Mouse (Mus musculus): ENCODE measurements at regions not wholly inside any gene's neighbourhood (a gene's known extent, or its start where the extent isn't known, plus 50 kb on each side); places are given as distances from the start of the nearest gene placed in this dataset.

DNA sequence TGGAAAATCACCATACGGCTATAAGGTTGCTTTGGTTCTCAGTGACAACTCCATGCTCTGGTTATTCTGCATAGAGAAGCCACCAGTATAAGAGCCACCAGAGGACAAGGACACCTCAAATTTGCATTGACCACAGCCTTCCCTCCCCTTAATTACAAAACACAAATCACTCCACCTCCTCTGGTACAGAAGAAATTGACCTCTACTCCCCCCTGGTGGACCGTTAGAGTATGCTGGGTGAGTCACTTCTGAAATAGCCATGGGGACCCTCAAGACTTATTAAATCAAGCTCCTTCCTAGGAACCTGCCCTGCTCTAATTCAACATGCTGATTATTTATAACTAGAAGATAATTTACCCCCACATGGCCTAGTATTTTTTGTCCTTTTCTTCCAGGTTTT is 139.6 kb upstream of the Smarca2 start:
- intact Hi-C loops (cut with DNase I) = loop anchor here (5.0 to 10.0 kb wide), 2 partner anchors 137 to 270 kb away; no protein-coding TSS in a partner anchor

DNA sequence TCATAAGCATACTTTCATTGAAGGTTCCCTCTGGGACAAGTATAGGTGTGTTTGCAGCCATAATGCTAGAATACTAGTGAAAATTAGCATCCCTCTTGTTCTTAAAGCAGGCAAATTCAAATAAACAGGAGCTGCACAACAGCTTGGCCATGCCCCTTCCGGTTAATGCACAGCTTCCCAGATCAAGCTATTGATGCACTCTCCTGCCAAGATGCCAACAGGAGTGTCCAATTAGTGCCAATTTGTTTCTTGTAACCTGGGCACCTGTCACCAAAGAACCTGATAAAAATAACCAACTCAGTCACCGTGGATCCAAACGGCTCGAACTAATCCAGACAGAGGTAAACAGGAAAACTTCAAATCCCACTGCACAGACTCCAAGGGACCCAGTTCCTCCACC is 138.6 kb upstream of the Smarca2 start:
- no peak overlapping the region for H3K27ac ChIP-seq
- no peak for DNase-seq (ENCODE audit: extremely low spot score in 1 of 2, low spot score in 2 of 2)
- TF ChIP-seq CTCF (IDR thresholded peaks at IDR 0.05) = no peak
- H3K4me3 ChIP-seq = no peak overlapping the region
- intact Hi-C loops (cut with DNase I) = loop anchor here (5.0 to 10.0 kb wide), 2 partner anchors 136 to 271 kb away; no protein-coding TSS in a partner anchor

More for the DNA sequence above, 139.6 kb upstream of the Smarca2 start:
- no peak overlapping the region for H3K4me3 ChIP-seq
- peak; percentile 60 for TF ChIP-seq CTCF (IDR thresholded peaks at IDR 0.05)
- DNase-seq (ENCODE audit: extremely low spot score in 1 of 2, low spot score in 2 of 2) = no peak
- no peak overlapping the region for H3K27ac ChIP-seq

DNA sequence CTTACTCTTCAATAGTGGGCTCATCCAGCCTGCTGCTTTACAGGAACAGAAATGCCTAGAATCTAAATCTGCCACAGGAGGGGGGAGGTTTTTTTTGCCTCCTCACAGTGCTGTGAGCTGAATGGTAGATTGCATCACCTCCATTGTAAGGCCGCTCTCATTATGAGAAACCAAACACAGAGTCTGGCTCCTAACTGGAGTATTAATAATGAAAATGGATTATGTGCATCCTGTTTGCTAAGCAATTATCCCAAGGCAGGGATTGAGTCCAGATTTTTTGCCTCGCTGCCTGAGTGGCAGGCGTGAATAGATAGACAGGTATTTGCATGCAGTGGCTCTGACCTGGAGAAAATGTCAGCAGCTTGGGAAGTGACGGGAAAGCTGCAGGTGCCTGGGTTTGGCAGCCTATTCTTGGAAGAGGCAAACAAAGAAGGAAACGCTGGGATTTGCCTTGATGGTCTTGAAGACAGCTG is 137.6 kb upstream of the Smarca2 start:
- DNase-seq (ENCODE audit: extremely low spot score in 1 of 2, low spot score in 2 of 2) = no peak
- Histone ChIP-seq H3K27ac (no peak overlapping the region), H3K4me3 (no peak overlapping the region)
- intact Hi-C loops (cut with DNase I) = loop anchor here (5.0 to 10.0 kb wide), 2 partner anchors 135 to 272 kb away; no protein-coding TSS in a partner anchor
- no peak for TF ChIP-seq CTCF (IDR thresholded peaks at IDR 0.05)

DNA sequence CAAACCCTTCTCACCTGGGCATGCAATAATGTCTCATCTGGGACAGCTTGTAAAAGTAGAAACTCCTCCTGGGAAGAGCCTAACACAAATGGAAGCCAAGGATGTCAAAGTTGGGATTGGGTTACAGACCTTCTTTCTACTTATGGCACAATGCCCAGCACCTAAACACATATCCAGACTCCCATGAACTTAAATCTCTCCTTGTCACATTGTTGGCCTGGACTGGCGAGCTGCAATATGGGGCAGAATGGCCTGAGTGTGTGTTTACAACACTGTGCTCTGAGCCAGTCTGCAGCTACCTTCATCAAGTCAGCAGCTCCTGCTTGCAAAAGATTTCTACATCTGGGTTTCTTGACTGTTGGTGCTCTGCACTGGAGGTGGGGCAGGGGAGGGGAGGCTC is 132.2 kb upstream of the Smarca2 start:
- H3K27ac ChIP-seq = no peak overlapping the region
- DNase-seq (ENCODE audit: extremely low spot score in 1 of 2, low spot score in 2 of 2) = no peak
- intact Hi-C loops (cut with DNase I) = no loop called here
- no peak overlapping the region for H3K4me3 ChIP-seq
- no peak for TF ChIP-seq CTCF (IDR thresholded peaks at IDR 0.05)

DNA sequence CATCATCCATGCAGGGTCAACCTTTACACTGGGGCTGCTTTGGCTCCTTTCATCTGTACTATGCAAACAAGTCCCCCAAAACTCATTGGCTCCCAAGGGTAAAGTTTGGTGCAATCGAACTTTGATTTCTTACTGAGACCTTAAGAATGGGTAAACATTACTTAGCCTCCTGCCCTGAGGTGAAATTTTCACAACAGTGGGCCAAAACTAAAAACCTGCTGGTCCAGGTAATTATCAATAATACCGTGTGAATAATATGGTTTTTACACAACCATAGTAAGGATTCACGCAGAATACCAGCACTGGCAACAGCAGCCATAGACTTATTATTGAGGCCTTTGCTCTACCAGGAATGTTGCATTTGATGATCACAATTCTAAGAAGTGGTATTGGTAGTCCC is 131.6 kb upstream of the Smarca2 start:
- no peak for DNase-seq (ENCODE audit: extremely low spot score in 1 of 2, low spot score in 2 of 2)
- no peak overlapping the region for H3K4me3 ChIP-seq
- no peak overlapping the region for H3K27ac ChIP-seq
- no peak for TF ChIP-seq CTCF (IDR thresholded peaks at IDR 0.05)
- intact Hi-C loops (cut with DNase I) = no loop called here

DNA sequence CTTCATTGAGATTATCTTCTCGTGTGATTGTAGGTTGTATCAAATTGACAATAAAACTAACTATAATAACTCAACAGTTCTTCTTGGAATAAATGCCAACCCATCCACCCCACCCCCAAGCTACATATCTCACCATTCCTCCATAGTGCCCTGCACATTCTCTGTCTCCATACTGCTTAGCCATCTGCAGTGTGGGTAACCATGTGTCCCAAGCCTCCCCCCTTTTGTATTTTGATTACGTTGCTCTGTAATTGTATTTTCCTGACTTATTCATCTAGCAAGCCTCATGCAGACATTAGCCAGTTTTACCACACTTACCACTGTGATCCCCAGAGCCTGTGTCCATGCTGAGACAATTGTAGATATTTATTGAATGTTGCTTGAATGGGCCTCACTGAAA is 129.7 kb upstream of the Smarca2 start:
- intact Hi-C loops (cut with DNase I) = no loop called here
- DNase-seq (ENCODE audit: extremely low spot score in 1 of 2, low spot score in 2 of 2) = no peak
- Histone ChIP-seq H3K27ac (no peak overlapping the region; the same call in 1 of the 2 replicates), H3K4me3 (no peak overlapping the region)
- TF ChIP-seq CTCF (IDR thresholded peaks at IDR 0.05) = no peak

DNA sequence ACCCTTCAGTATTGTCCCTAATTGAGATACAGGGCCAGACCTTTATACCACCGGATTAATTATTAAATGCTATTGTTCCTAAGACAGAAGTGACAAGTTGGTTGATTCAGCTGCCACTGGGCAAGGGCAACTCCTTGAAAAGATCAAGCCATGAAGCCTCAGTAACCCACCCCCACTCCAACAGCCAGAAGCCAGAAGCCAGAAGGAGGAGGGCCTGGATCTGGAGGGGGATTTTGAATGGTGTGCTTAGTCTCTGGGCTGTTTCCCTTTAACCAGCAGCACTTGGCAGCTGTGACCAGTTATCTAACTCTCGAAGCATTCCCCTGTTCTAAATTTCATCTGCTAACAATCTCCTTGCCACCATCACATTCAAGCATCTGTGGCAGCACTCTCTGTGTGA is 129.1 kb upstream of the Smarca2 start:
- intact Hi-C loops (cut with DNase I) = no loop called here
- peak in 1 of 2 experiments; percentile 15 for DNase-seq (ENCODE audit: extremely low spot score in 1 of 2, low spot score in 2 of 2)
- no peak overlapping the region; the same call in 1 of the 2 replicates for H3K27ac ChIP-seq
- no peak overlapping the region for H3K4me3 ChIP-seq
- TF ChIP-seq CTCF (IDR thresholded peaks at IDR 0.05) = no peak

DNA sequence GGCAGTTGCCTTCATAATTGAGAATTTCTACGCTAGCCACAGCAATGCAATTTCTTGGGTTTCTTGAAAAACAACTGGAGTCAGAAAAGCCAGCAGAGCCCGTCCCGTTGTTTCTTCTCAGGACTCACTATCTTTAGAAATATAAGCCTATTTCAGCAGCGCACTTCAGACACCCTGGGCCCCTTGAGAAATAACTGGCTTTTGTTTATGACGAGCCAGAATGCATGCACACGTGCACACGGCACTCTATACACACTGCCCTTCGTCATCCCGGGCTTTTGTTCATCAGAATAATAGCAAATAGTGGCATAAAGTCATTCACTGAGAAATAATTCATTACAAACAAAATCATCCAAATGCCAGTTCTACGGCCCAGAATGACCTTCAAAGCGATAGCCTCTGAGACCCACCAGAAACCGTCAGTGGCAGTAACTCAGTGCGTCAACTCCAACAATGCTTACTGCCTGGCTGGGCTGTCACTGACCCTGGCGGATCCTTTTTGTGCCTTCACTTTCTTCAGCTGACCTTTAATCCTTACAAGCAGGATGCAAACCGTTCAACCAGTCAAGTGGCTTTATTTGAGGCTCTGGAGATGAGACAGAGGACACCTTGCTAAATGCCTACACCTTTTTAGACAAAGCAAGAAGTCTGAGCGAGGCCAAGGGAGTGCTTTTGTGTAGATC is 126.7 kb upstream of the Smarca2 start:
- Histone ChIP-seq H3K4me3 (no peak overlapping the region), H3K27ac (no peak overlapping the region)
- intact Hi-C loops (cut with DNase I) = no loop called here
- no peak for DNase-seq (ENCODE audit: extremely low spot score in 1 of 2, low spot score in 2 of 2)
- no peak for TF ChIP-seq CTCF (IDR thresholded peaks at IDR 0.05)

DNA sequence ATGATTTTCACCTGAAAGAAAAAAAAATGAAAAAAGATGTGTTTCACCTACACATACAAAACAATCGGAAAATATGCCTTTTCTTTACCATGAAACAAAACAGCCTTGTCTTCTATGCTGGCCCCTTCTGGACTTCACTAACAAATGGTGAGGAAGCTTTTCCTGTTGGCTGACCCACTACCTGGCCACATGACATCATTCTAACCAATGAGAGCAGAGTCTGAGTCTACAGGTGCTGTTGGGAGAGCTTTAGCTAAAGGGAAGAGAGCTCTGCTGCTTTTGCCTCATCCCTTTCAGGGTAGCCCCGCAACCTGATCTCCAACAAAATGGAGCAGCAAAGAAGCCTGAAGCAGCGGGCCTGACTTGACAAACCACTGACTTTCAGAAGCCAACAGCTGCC is 120.5 kb upstream of the Smarca2 start:
- intact Hi-C loops (cut with DNase I) = no loop called here
- no peak overlapping the region for H3K4me3 ChIP-seq
- H3K27ac ChIP-seq = no peak overlapping the region
- no peak for DNase-seq (ENCODE audit: extremely low spot score in 1 of 2, low spot score in 2 of 2)
- TF ChIP-seq CTCF (IDR thresholded peaks at IDR 0.05) = no peak

DNA sequence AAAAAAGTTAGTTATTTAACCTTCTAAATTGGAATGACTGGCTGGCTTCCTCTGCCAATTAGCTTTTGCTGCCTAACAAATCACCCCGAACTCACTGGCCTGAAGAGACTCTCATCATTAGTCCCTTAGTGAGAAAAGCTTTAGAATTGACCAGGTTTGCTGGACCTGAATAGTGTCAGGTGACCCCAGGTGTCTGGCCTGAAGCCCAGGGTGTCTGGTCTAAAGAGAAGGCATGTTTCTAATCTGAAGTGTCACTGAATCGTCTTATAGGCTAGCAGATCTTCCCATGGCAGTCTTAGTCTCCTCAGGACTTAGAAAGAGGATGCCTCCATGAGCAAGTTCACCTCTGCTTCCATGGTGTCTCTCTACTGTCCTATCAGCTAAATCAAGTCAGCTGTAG is 112.0 kb upstream of the Smarca2 start:
- TF ChIP-seq CTCF (IDR thresholded peaks at IDR 0.05) = no peak
- no peak overlapping the region for H3K4me3 ChIP-seq
- H3K27ac ChIP-seq = no peak overlapping the region
- intact Hi-C loops (cut with DNase I) = no loop called here
- no peak for DNase-seq (ENCODE audit: extremely low spot score in 1 of 2, low spot score in 2 of 2)

DNA sequence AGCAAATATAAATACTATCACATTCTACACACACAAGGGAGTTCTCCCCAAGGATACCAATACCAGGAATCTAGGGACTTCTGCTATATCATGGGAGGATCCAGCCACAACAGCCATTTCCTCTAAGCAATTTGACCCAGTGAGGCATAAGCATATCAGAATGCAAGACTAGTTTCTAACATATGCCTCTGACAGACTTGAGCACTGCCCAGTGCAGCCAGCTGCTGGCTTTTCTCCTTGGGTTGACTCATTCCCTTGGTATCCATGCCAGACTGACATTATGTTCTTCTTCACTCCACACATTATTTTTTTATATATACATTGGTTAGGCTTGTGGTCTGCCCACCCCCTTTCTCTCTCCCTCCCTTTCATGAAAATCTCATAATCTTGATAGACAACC is 103.8 kb upstream of the Smarca2 start:
- H3K27ac ChIP-seq = no peak overlapping the region
- TF ChIP-seq CTCF (IDR thresholded peaks at IDR 0.05) = no peak
- DNase-seq (ENCODE audit: extremely low spot score in 1 of 2, low spot score in 2 of 2) = no peak
- H3K4me3 ChIP-seq = no peak overlapping the region
- intact Hi-C loops (cut with DNase I) = no loop called here

DNA sequence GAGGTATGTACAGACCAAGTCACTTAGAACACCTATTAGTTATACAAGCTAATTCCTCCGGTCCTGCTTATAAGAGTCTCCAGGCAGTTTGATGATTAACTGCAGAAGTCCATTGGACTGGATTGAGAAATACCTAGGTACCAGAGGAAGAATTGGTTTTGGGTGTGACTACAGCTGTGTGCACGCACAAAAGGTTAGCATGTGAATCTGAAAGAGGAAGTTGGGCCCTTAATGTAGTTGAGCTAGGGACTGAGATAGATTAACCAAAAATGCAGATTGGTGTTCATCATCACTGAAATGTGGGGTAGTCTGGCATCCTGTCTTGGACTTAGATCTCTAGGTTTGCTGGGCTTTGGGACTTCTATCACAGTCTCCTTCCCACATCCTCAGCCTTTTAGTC is 100.8 kb upstream of the Smarca2 start:
- TF ChIP-seq CTCF (IDR thresholded peaks at IDR 0.05) = no peak
- Histone ChIP-seq H3K27ac (no peak overlapping the region), H3K4me3 (no peak overlapping the region)
- intact Hi-C loops (cut with DNase I) = no loop called here
- no peak for DNase-seq (ENCODE audit: extremely low spot score in 1 of 2, low spot score in 2 of 2)

DNA sequence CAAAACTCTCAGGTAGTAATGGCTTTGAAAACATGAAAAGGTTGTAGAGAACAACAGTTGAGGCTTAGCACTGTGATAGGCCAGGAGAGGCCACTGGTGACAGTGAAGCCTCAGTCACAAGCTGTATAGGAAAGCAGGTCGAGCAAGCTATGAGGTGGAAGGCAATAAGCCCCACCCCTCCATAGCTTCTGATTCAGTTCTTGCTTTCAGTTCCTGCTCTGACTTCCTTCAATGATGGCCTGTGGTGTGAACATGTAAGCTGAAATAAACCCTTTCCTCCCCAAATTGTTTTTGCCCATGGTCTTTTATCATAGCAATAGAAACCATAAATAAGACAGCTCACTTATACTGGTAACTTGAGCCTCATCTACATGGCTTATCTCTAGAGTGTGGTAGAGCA is 98.0 kb upstream of the Smarca2 start:
- no peak for TF ChIP-seq CTCF (IDR thresholded peaks at IDR 0.05)
- Histone ChIP-seq H3K4me3 (no peak overlapping the region), H3K27ac (no peak overlapping the region)
- no peak for DNase-seq (ENCODE audit: extremely low spot score in 1 of 2, low spot score in 2 of 2)
- intact Hi-C loops (cut with DNase I) = no loop called here

Data from left cerebral cortex, adult 2 months (tissue).